Mouse (Mus musculus) liver, embryonic 14.5 days (tissue): Measurements from ENCODE around the gene Gjb2.

ENCODE experiments used
- CTCF ChIP-seq: IDR thresholded peaks from 2 replicates; pipeline ENCODE4 v1.5.1; 2016; ENCODE audit warnings: antibody characterized with exemption, low read depth, control low read depth
- EP300 ChIP-seq: IDR thresholded peaks from 2 replicates; pipeline ENCODE4 v1.6.1; 2016; ENCODE audit warnings: antibody characterized with exemption, low read depth

GRCm38 (mm10) chr14:57052713-57053112 is 51.8 kb downstream of the Gjb2 start:
- no peak for TF ChIP-seq CTCF
- no peak for TF ChIP-seq EP300
